Mouse (Mus musculus): ENCODE measurements around the gene Bpifb2.
"Not testable (repeated sequence)": the region's sequence is repeated elsewhere in the genome, so short reads cannot be mapped to it uniquely, and the experiment has no call there.

Bpifb2 gene

GRCm38 (mm10) chr2:153874745-153875144, at the start of gene Bpifb2:
Bpifb2 (plus strand) TSS chr2:153875045.
- DNase-seq (ENCODE audit: low spot score in 2 of 2): no peak

- DNase-seq (ENCODE audit: low spot score in 2 of 2): not testable (repeated sequence)
Measured at GRCm38 (mm10) chr2:153825900-153826299, 48.9 kb upstream of the Bpifb2 start.

DNA sequence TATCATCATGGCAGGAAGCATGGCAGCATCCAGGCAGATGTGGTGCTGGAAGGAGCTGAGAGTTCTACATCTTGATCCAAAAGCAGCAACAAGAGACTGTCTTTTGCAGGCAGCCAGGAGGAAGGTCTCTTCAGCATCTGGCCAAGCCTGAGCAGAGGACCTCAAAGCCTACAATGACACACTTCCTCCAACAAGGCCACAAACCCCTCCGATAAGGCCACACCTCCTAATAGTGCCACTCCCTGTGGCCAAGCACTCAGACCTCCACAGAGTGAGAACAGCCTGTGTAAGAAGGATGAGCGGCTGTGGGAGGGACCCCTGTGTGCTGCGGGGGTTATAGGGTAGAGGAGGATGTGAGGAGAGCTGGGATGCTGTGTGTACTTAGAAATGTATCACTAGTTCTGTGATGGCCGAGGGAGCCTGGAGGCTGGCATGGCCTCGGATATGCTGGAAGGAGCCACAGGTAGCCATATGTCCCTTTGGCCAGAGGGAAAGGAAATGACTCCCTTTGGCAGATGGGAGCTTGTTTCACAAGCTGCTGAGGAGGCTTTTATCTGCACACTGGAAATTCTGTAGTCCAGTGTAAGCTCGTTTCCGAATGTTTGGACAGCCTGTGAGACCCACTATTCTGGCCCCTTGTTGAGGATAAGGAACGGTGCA, 47.5 kb upstream of the Bpifb2 start:
- DNase-seq (ENCODE audit: low spot score in 2 of 2): no peak

DNA sequence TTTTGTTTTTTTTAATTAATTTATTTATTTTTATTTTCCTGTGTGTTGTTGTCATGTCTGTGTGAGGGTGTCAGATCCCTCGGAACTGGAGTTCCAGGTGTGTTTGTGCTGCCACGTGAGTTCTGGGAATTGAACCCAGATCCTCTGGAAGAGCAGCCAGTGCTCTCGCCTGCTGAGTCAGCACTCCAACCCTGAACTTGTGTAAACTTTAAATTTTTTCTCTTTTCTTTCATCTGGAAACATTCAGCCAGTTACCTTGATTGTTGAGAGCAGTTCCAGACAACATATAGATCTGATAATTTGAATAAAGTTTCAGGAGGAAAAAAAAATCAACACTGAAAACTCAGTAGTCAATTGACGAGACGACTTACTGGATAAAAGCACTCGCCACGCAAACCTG, 46.1 kb upstream of the Bpifb2 start:
- no peak for DNase-seq (ENCODE audit: low spot score in 2 of 2)

DNA sequence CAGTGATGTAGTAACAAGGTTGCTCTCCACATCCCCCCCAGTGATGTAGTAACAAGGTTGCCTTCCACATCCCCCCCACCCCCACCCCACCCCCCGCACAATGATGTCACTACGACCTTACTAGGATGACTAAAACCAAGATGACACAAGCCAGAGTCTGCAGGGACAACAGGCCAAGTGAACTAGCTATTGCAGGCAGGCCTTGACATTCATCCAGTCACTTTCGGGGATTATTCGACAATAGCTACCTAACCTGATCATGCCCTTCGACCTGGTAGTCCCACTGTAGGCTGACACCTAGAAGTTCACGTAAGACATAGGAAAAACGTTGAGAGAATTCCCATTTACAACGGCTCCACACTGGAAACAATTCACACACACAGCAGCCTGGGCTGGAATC, 41.6 kb upstream of the Bpifb2 start:
- DNase-seq (ENCODE audit: low spot score in 2 of 2): no peak

- DNase-seq (ENCODE audit: low spot score in 2 of 2): no peak
Measured at GRCm38 (mm10) chr2:153842854-153843253, 32.0 kb upstream of the Bpifb2 start.

DNA sequence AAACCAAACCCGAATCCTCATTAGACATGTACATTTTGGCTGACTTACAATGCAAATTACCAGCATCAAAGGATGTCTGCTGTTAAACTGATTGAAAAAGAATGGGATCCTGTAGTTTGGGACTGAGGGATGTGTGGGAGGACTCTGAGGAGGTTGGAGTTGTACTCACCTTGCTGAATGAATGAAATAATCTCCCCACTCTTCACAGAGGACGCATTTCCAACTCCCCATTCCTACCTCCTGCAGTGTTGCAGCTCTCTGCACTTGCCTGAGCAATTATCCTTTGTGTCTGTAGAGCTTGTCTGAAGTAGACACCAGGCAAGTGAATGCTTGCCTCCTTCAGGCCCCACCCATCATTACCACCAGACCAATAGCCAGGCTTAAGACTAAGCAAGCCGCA, 26.5 kb upstream of the Bpifb2 start:
- no peak for DNase-seq (ENCODE audit: low spot score in 2 of 2)

- DNase-seq (ENCODE audit: low spot score in 2 of 2): no peak
Measured at GRCm38 (mm10) chr2:153850351-153851029, 24.4 kb upstream of the Bpifb2 start.

DNA sequence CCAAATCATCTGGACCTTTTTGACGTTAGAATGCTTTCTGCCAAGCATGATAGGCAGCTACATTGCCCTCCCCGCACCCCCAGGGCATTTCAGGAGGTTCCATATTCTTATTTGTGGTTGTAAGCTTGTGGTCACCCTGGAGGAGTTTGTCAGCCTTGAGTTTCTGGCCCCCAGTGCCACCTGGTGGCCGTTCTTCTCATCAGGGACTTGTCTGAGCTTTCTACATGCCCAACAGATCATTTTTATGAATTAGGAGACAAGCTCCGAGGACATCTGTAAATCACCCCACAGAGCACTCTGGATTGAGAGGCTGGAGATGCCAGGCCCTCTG, 23.9 kb upstream of the Bpifb2 start:
- peak; percentile 34 to 37 for DNase-seq (ENCODE audit: low spot score in 2 of 2)

DNA sequence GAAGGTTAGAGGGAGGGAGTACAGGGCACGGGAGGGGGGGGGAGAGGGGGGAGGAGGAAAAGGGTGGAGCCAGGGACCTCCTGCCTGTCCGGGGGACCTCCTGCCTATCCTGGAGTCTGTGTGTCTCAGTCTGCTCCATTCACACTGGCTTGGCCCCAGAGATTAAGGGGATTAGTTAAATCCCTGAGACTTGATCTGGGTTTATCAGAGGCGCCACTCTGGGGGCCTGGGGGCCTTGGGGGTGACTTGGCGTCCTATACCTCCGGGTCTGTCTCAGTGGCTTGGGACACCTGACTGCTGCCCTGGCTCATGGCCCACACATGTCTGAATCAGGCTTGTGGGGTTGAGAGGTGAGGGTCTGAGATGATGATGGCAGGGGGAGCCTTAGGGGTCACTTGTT, 21.3 kb upstream of the Bpifb2 start:
- no peak for DNase-seq (ENCODE audit: low spot score in 2 of 2)

GRCm38 (mm10) chr2:153859581-153859980, 15.3 kb upstream of the Bpifb2 start:
- DNase-seq (ENCODE audit: low spot score in 2 of 2): no peak

DNA sequence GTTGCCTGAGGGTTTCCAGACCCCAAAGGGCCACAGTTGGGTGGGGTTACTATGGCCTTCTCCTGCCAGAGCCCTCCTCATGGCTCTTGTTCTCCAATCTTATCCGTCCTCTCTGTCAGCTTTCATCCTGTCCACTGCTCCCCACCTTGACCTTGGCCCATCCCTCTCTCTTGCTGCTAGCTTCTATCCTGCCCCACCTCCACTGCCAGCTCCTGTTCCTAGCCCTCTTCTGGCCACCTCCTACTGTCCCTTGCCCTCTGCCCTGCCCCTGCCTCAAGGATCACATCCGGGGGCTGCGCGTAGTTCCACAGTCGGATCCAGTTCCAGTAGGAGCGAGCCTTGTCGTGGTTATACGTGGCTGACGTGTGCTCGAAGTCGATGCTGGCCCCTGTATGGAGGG, 14.5 kb upstream of the Bpifb2 start:
- no peak for DNase-seq (ENCODE audit: low spot score in 2 of 2)

- no peak for DNase-seq (ENCODE audit: low spot score in 2 of 2)
Measured at GRCm38 (mm10) chr2:153860715-153861114, 14.1 kb upstream of the Bpifb2 start.

DNA sequence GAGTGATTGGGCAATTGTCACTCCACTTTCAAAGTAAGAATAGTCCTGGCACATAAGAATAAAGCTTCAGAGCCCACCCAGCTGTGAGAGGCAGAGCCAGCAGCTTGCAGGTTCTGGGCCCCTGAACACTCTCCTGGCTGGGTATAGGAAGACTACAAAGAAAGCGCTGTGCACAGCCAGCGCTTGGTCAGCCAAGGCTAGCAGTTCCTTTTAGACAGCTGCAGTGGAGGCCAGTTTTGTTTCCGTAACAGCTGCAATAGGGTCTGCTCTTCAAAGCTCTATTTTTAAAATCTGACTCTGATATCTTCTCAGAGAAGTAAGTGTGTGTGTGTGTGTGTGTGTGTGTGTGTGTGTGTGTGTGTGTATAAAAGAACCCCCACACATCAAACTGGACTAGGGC, 12.9 kb upstream of the Bpifb2 start:
- DNase-seq (ENCODE audit: low spot score in 2 of 2): no peak

- no peak for DNase-seq (ENCODE audit: low spot score in 2 of 2)
Measured at GRCm38 (mm10) chr2:153870984-153871383, 3.9 kb upstream of the Bpifb2 start, which contains the start of gene Sun5. Sun5 (minus strand) TSS chr2:153871084.

DNA sequence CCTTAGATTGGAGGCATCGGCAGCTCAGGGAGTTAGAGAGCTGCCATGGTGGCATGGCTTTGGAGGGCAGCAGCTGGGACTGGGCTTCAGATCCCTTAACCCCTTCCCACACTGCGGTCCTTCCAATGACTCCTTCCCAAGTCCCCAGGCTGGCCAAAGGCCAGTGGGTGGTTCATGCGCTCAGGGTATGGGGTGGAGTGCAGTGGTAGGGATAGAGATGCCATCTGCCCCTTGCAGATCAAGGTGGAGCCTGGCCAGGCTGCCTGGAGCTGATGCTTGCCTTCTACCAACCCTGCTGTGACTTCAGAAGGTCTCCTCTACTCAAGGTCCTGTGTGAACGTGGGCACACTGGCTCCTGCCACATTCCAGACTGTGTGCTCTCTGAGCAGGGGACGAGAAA, 24.3 kb downstream of the Bpifb2 start:
- no peak for DNase-seq (ENCODE audit: low spot score in 2 of 2)

DNA sequence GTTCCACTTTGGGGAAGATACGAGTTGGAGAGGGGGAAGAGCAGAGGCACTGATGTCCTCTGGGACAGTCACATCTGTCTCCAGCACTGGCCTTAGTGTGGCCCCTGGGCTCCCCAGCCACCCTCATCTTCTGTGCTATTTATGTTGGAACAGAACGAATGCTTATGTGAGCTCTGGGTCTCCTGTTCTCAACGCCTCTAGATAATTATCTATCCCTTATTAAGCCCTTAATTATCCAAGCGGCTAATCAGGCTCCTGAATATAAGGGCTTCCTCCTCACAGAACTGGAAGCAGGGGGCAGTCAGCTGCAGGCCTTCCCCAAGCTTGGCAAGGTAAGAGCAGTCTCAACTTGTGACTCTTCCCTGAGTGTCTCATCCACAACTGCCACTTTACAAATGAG, 25.2 kb downstream of the Bpifb2 start, which contains the start of gene Bpifb6:
TSS of gene Bpifb6 (plus strand) at position 301 of the 400 bp plus-strand sequence.
- DNase-seq (ENCODE audit: low spot score in 2 of 2): no peak

DNA sequence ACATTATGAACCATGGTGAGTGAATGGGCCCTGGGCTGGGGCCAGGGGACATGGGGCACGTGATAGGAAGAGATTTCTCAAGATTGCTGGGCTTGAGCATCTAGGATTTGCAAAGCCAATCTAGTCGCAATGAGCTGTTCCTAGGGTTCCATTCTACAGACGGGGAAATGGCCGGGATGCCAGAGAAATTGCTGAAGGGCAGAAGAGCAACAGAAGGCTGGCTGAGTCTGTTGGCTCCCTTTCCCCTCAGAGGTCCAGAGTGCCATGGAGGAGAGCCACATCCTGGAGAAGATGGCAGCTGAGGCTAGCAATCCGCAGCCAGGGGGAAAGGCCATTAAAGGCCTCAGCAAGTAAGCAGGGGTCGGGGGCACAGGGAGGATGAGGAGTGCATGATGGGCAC, 27.9 kb downstream of the Bpifb2 start:
- peak in 1 of 2 experiments; percentile 4 for DNase-seq (ENCODE audit: low spot score in 2 of 2)

GRCm38 (mm10) chr2:153906626-153907025, 31.8 kb downstream of the Bpifb2 start:
- DNase-seq (ENCODE audit: low spot score in 2 of 2): no peak

GRCm38 (mm10) chr2:153914151-153914550, 39.3 kb downstream of the Bpifb2 start:
- DNase-seq (ENCODE audit: low spot score in 2 of 2): peak in 1 of 2 experiments; percentile 26

GRCm38 (mm10) chr2:153917930-153918329, 43.1 kb downstream of the Bpifb2 start, which contains the start of gene Bpifb3:
Bpifb3 (plus strand) TSS chr2:153918230.
- no peak for DNase-seq (ENCODE audit: low spot score in 2 of 2)

DNA sequence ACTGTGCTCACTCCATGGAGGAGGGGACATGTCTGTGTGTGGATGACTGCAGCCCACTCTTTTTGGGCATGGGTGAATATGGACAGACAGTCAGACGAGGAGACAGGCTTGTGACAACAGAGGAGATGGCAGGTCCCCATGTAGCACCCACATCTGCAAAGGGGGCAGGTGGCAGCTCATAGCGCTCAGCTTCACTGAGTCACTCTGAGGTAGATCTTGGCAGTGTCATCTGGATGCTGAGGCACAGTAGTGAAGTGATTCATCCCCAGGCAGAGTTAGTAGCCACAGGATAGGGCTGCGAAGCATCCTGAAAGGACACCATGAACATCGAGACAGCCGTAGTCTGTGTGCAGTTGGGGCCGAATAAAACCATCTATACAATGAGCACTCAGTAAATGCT, 46.4 kb downstream of the Bpifb2 start:
- no peak for DNase-seq (ENCODE audit: low spot score in 2 of 2)

GRCm38 (mm10) chr2:153929871-153930413, 55.1 kb downstream of the Bpifb2 start:
- peak; percentile 4 to 19 for DNase-seq (ENCODE audit: low spot score in 2 of 2)
